Mouse (Mus musculus) hindbrain, embryonic 11.5 days (tissue): ENCODE data around the gene Ergic1. TPM values are rescaled to one million over a fixed set of nuclear protein-coding genes. Genes with fewer than 3 reads are reported as not detected.

ENCODE experiments used
- ATAC-seq: fragments of 200-750 bp; cut with Nextera tagmentation; 2 replicates; pipeline ENCODE4 v1.8.0; 2017; ENCODE audit warnings: mild to moderate bottlenecking, moderate TSS enrichment, moderate library complexity; ENCODE audit not compliant: low FRiP score
- DNase-seq: peaks from one replicate; pipeline ENCODE4 v3.0.0-alpha.2; 2015; ENCODE audit warnings: low spot score
- H3K27ac ChIP-seq: fragments of 300-500 bp; sonication (generic); 2 replicates; pipeline ENCODE4 v1.5.1; 2014; ENCODE audit warnings: mild to moderate bottlenecking, low read depth, low read length
- H3K27me3 ChIP-seq: fragments of 300-500 bp; sonication (generic); 2 replicates; pipeline ENCODE4 v1.6.1; 2014; ENCODE audit warnings: mild to moderate bottlenecking, low read length, moderate library complexity, mixed read lengths; ENCODE audit not compliant: control insufficient read depth, insufficient read depth
- H3K36me3 ChIP-seq: fragments of 300-500 bp; sonication (generic); 2 replicates; pipeline ENCODE4 v1.6.1; 2014; ENCODE audit warnings: mild to moderate bottlenecking, low read length, moderate library complexity, mixed read lengths; ENCODE audit not compliant: control insufficient read depth, insufficient read depth
- H3K4me1 ChIP-seq: fragments of 300-500 bp; sonication (generic); replicated peaks from 2 replicates; pipeline ENCODE4 v1.6.1; 2014; ENCODE audit warnings: low read length, mixed read lengths; ENCODE audit not compliant: control insufficient read depth, insufficient read depth
- H3K4me2 ChIP-seq: fragments of 300-500 bp; sonication (generic); replicated peaks from 2 replicates; pipeline ENCODE4 v1.6.1; 2014; ENCODE audit warnings: mild to moderate bottlenecking, low read depth, low read length
- H3K4me3 ChIP-seq: fragments of 300-500 bp; sonication (generic); 2 replicates; pipeline ENCODE4 v1.5.1; 2014; ENCODE audit warnings: low read depth, low read length
- H3K9ac ChIP-seq: fragments of 300-500 bp; sonication (generic); 2 replicates; pipeline ENCODE4 v1.6.1; 2014; ENCODE audit warnings: low read depth, low read length
- H3K9me3 ChIP-seq: fragments of 300-500 bp; sonication (generic); 2 replicates; pipeline ENCODE4 v1.6.1; 2016; ENCODE audit warnings: low read length; ENCODE audit not compliant: control insufficient read depth
- WGBS: fragments of 180-500 bp; shearing (Covaris S2); extraction: QIAGEN DNeasy Blood & Tissue Kit; methylation state at CpG from one replicate; pipeline ENCODE4 v1.1.7; 2014; 5-methylcytosine and 5-hydroxymethylcytosine counted together
- polyA plus RNA-seq: library from polyadenylated mRNA; unstranded; fragments of >200 nt; fragmentation: Nextera tagmentation; extraction: Ambion mirVana; gene quantifications from 2 replicates; pipeline ENCODE4 v1.2.1, GENCODE M21; 2014

Ergic1 gene
- polyA plus RNA-seq, 1 experiment from 2014 or later = 119 TPM

DNA sequence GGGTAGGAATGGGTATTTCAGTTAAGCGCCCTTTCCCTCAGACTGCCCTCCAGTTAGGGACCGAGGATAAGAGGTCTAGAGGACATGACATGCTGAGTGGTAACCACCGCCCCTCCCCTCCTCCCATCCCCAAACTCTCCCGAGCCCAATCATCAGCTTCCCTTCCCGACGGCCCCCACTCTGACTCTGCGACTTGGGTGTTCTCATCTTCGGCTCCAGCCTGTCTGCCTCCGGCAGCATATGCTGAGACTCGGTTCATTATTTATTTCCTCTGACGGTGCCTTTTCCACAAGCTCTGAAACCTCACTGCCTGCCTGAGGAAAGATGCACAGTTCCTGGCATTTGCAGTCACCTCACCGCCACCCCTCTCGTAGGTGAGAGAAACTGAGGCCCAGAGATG, 86.0 kb downstream of the Ergic1 start:
- Histone ChIP-seq H3K4me2 (no peak overlapping the region), H3K27me3 (no peaks in the 10 kb centered on the region), H3K4me1 (0 out of 2 replicates have a peak, but pooled peaks cover 5% of the 10 kb centered on the region), H3K4me3 (no peak overlapping the region), H3K9me3 (no peaks in the 10 kb centered on the region), H3K36me3 (peaks cover 6% of the 10 kb centered on the region; the same call in 1 of the 2 replicates), H3K9ac (no peak overlapping the region), H3K27ac (no peak overlapping the region)
- DNase-seq (no peak), ATAC-seq (no peak)
- 83% methylated on average over 13 of the region's 13 CpGs for WGBS

- Histone ChIP-seq H3K4me3 (no peak overlapping the region), H3K4me1 (0 out of 2 replicates have a peak, but pooled peaks cover 2% of the 10 kb centered on the region), H3K9ac (no peak overlapping the region), H3K27ac (no peak overlapping the region), H3K36me3 (0 out of 2 replicates have a peak, but pooled peaks cover 2% of the 10 kb centered on the region), H3K27me3 (no peaks in the 10 kb centered on the region), H3K4me2 (no peak overlapping the region), H3K9me3 (no peaks in the 10 kb centered on the region)
- 86% methylated on average over 4 of the region's 4 CpGs for WGBS
- ATAC-seq = no peak
- DNase-seq = no peak
These were observed 88.3 kb downstream of the Ergic1 start for GRCm38 (mm10) chr17:26649565-26649964.

DNA sequence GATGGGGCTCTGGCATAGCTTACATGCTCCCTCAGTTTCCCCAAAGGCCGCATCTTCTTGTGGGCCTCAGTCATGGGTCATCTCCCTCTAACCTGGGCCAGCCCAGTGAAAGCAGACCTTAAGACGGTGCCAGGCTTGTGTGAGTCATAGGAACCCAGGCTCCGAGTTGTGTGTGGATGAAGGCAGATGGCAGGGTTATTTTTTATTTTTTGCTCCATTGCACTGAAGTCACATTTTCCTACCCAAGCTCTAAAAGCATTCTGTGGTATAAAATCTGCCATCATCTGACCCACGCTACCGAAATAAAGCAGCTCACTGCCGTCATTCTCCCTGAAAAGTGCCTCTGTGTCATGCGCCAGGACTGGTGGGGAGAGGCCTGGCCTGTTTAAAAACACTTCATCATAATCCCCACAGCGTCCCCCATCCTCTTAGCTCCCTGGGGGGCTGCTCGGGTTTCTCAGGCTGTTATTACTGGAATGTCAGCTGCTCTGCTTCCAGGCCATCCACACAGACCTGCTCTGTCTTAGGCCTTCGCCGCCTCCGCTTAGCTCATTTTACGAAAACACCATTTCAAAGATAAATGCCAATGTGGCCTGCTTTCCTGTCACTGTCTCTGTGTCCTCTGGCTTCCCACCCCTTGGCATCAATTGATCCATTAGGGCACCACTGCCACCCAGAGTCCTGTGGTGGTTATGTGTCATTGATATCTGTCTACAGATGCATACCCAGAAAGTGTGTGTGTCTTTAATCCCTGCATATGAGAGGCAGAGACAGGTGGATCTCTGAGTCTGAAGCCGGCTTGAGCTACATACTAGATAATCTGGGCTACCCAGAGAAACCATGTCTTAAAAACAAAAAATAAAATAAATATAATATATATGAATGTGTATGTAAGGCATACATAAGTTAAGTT, 89.4 kb downstream of the Ergic1 start:
- DNase-seq = no peak
- H3K36me3 ChIP-seq = peaks cover 5% of the 10 kb centered on the region; the same call in 1 of the 2 replicates
- WGBS = 83% methylated on average over 14 of the region's 14 CpGs
- ATAC-seq = no peak
- H3K4me2 ChIP-seq = no peak overlapping the region
- no peaks in the 10 kb centered on the region for H3K4me1 ChIP-seq
- no peaks in the 10 kb centered on the region for H3K27me3 ChIP-seq
- no peak overlapping the region for H3K27ac ChIP-seq
- H3K4me3 ChIP-seq = no peak overlapping the region
- H3K9ac ChIP-seq = no peak overlapping the region
- H3K9me3 ChIP-seq = no peaks in the 10 kb centered on the region

DNA sequence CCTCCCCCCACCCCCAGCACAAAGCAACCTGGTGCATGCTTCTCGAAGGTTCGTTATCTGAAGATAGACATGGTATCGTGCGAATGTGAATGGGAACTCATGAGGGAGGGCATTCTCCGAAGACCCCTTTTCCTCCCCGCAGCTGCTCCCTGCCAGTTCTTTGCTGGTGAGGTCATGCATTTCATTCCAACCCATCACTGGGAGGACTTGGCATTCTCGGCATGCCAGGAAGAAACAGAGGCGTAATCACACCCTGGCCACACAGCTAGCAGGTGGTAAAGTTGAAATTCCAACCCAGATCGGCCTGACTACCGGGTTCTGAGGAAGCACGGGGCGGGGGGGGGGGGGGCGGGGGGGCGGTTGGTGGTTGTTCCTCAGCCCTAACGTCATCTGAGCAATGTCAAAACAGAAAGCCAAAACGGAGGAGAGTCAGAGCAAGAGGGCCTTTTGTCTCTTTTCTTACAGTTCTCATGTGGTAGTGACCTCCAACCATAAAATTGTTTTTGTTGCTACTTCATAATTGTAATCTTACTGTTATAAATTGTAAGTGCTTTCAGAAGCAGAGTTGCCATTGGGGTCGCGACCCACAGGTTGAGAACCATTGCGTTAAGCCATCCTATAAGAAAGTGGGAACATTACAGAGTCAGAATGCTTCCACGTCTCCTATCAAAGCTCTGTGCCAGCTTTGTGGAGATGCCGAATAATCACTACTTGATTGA, 97.7 kb downstream of the Ergic1 start:
- H3K36me3 ChIP-seq = peaks cover 5% of the 10 kb centered on the region; the same call in 1 of the 2 replicates
- H3K4me1 ChIP-seq = peaks cover 5% of the 10 kb centered on the region; the same call in 1 of the 2 replicates
- no peaks in the 10 kb centered on the region for H3K27me3 ChIP-seq
- no peak overlapping the region for H3K4me3 ChIP-seq
- no peak overlapping the region for H3K4me2 ChIP-seq
- no peak overlapping the region for H3K27ac ChIP-seq
- ATAC-seq = no peak
- no peak overlapping the region for H3K9ac ChIP-seq
- 51% methylated on average over 21 of the region's 21 CpGs for WGBS
- no peaks in the 10 kb centered on the region for H3K9me3 ChIP-seq
- DNase-seq = no peak

GRCm38 (mm10) chr17:26659573-26659915, 98.3 kb downstream of the Ergic1 start:
- no peak overlapping the region for H3K27ac ChIP-seq
- H3K4me3 ChIP-seq = no peak overlapping the region
- H3K9me3 ChIP-seq = no peaks in the 10 kb centered on the region
- 47% methylated on average over 3 of the region's 3 CpGs for WGBS
- DNase-seq (peak; percentile 10), ATAC-seq (no peak)
- peaks cover 3% of the 10 kb centered on the region; the same call in 1 of the 2 replicates for H3K36me3 ChIP-seq
- no peaks in the 10 kb centered on the region for H3K27me3 ChIP-seq
- H3K4me2 ChIP-seq = no peak overlapping the region
- H3K9ac ChIP-seq = no peak overlapping the region
- peaks cover 6% of the 10 kb centered on the region; the same call in 1 of the 2 replicates for H3K4me1 ChIP-seq

- WGBS = 28% methylated on average over 20 of the region's 21 CpGs
- peak; percentile 55; the same call in 1 of the 2 replicates for ATAC-seq
- peak; percentile 84 for DNase-seq
- Histone ChIP-seq H3K9me3 (no peaks in the 10 kb centered on the region), H3K4me2 (no peak overlapping the region), H3K36me3 (no peaks in the 10 kb centered on the region), H3K9ac (no peak overlapping the region), H3K27me3 (no peaks in the 10 kb centered on the region), H3K4me3 (no peak overlapping the region), H3K4me1 (peaks cover 6% of the 10 kb centered on the region; the same call in 1 of the 2 replicates), H3K27ac (no peak overlapping the region)
These were observed 99.1 kb downstream of the Ergic1 start for GRCm38 (mm10) chr17:26660192-26660912.

GRCm38 (mm10) chr17:26662204-26662603, 100.9 kb downstream of the Ergic1 start:
- no peak overlapping the region for H3K4me2 ChIP-seq
- H3K27ac ChIP-seq = no peak overlapping the region
- WGBS = 87% methylated on average over 5 of the region's 5 CpGs
- no peak for ATAC-seq
- no peak overlapping the region for H3K4me3 ChIP-seq
- H3K4me1 ChIP-seq = peaks cover 6% of the 10 kb centered on the region; the same call in 1 of the 2 replicates
- no peaks in the 10 kb centered on the region for H3K36me3 ChIP-seq
- DNase-seq = no peak
- no peaks in the 10 kb centered on the region for H3K9me3 ChIP-seq
- H3K27me3 ChIP-seq = no peaks in the 10 kb centered on the region
- no peak overlapping the region for H3K9ac ChIP-seq

GRCm38 (mm10) chr17:26662978-26663683, 101.8 kb downstream of the Ergic1 start, which contains the start of gene Atp6v0e:
Gene Atp6v0e, plus strand, starts transcription at chr17:26663231.
- Histone ChIP-seq H3K4me2 (peak within 1 kb of the TSS; percentile 54), H3K4me1 (peaks cover 6% of the 10 kb centered on the region; the same call in 1 of the 2 replicates), H3K36me3 (no peaks in the 10 kb centered on the region), H3K4me3 (peak within 1 kb of the TSS; percentile 57), H3K9ac (peak within 1 kb of the TSS; percentile 65), H3K9me3 (no peaks in the 10 kb centered on the region), H3K27me3 (no peaks in the 10 kb centered on the region), H3K27ac (no peak within 1 kb of the TSS)
- 3% methylated on average over 28 of the region's 28 CpGs for WGBS
- ATAC-seq (peak; percentile 89), DNase-seq (peak; percentile 98)
